Mouse (Mus musculus) lung, postnatal 10 days (tissue): ENCODE results near the gene Gm4565.
"Not testable (repeated sequence)": the region's sequence is repeated elsewhere in the genome, so short reads cannot be mapped to it uniquely, and the experiment has no call there.

Experiments
- DNase-seq: peaks from one replicate; pipeline ENCODE4 v3.0.0; 2021

Gm4565 gene

GRCm38 (mm10) chr7:22588027-22588426 lies at the start of gene Gm4565:
Gene Gm4565, minus strand, starts transcription at chr7:22588127.
- DNase-seq: not testable (repeated sequence)

GRCm38 (mm10) chr7:22565243-22565642 lies 22.7 kb downstream of the Gm4565 start, which contains the start of gene Gm4201:
Gene Gm4201, minus strand, starts transcription at chr7:22565343.
- DNase-seq: not testable (repeated sequence)

- DNase-seq: not testable (repeated sequence)
These were observed 53.1 kb downstream of the Gm4565 start, which contains the start of gene Gm8677 for GRCm38 (mm10) chr7:22534787-22535186. Gene Gm8677, minus strand, starts transcription at chr7:22534887.
